Mouse (Mus musculus) heart, embryonic 13.5 days (tissue): ENCODE data around the gene Thumpd3. TPM values are rescaled to one million over a fixed set of nuclear protein-coding genes. Genes with fewer than 3 reads are reported as not detected.
A peak's percentile ranks its signal among the peaks of the same experiment; 100 is the strongest.

ENCODE experiments used
- ATAC-seq: fragments of 200-750 bp; cut with Nextera tagmentation; 2 replicates; pipeline ENCODE4 v1.8.0; 2017; ENCODE audit warnings: moderate TSS enrichment; ENCODE audit not compliant: insufficient number of reproducible peaks, low FRiP score, low TSS enrichment; ENCODE audit errors: extremely low read depth
- H3K27ac ChIP-seq: fragments of 300-500 bp; sonication (generic); replicated peaks from 2 replicates; pipeline ENCODE4 v1.5.1; 2015; ENCODE audit warnings: moderate library complexity, mild to moderate bottlenecking, inconsistent platforms
- H3K27me3 ChIP-seq: fragments of 300-500 bp; sonication (generic); replicated peaks from 2 replicates; pipeline ENCODE4 v1.6.1; 2015; ENCODE audit warnings: mild to moderate bottlenecking, inconsistent platforms
- H3K36me3 ChIP-seq: fragments of 300-500 bp; sonication (generic); 2 replicates; pipeline ENCODE4 v1.6.1; 2015; ENCODE audit warnings: mild to moderate bottlenecking, inconsistent platforms
- H3K4me1 ChIP-seq: fragments of 300-500 bp; sonication (generic); 2 replicates; pipeline ENCODE4 v1.6.1; 2015; ENCODE audit warnings: inconsistent platforms
- H3K4me2 ChIP-seq: fragments of 300-500 bp; sonication (generic); 2 replicates; pipeline ENCODE4 v1.6.1; 2015; ENCODE audit warnings: inconsistent platforms, mild to moderate bottlenecking, moderate library complexity
- H3K4me3 ChIP-seq: fragments of 300-500 bp; sonication (generic); 2 replicates; pipeline ENCODE4 v1.5.1; 2015; ENCODE audit warnings: moderate library complexity, mild to moderate bottlenecking, inconsistent platforms
- H3K9ac ChIP-seq: fragments of 300-500 bp; sonication (generic); 2 replicates; pipeline ENCODE4 v1.6.1; 2015; ENCODE audit warnings: inconsistent platforms, mild to moderate bottlenecking, moderate library complexity
- H3K9me3 ChIP-seq: fragments of 300-500 bp; sonication (generic); 2 replicates; pipeline ENCODE4 v1.6.1; 2016; ENCODE audit warnings: inconsistent platforms
- WGBS: fragments of 180-500 bp; shearing (Covaris S2); methylation state at CpG from one replicate; pipeline ENCODE4 v1.1.7; 2015; ENCODE audit warnings: mixed read lengths; 5-methylcytosine and 5-hydroxymethylcytosine counted together
- polyA plus RNA-seq: library from polyadenylated mRNA; unstranded; fragments of >200 nt; fragmentation: Nextera tagmentation; extraction: Ambion mirVana; gene quantifications from 2 replicates; pipeline ENCODE4 v1.2.1, GENCODE M21; 2015

Gene Thumpd3
- polyA plus RNA-seq, result 32.2 and 34.9 TPM in 2 replicates

GRCm38 (mm10) chr6:113046041-113046975 lies at the start of gene Thumpd3:
Gene Thumpd3, plus strand, starts transcription at chr6:113046225.
- peaks cover 21% of the 10 kb centered on the region for H3K4me1 ChIP-seq
- ATAC-seq, result peak; percentile 99
- peak within 1 kb of the TSS; percentile 96 for H3K4me2 ChIP-seq
- H3K36me3 ChIP-seq, result peaks cover 29% of the 10 kb centered on the region
- peak within 1 kb of the TSS; percentile 93 for H3K9ac ChIP-seq
- H3K27ac ChIP-seq, result peak within 1 kb of the TSS; percentile 94
- H3K27me3 ChIP-seq, result no peaks in the 10 kb centered on the region
- H3K4me3 ChIP-seq, result peak within 1 kb of the TSS; percentile 88
- WGBS, result 1% methylated on average over 59 of the region's 59 CpGs
- no peaks in the 10 kb centered on the region for H3K9me3 ChIP-seq

GRCm38 (mm10) chr6:112999199-112999598 lies 46.8 kb upstream of the Thumpd3 start:
- Histone ChIP-seq H3K9ac (no peak overlapping the region), H3K4me2 (no peak overlapping the region), H3K27me3 (peaks cover 22% of the 10 kb centered on the region; the same call in 1 of the 2 replicates), H3K4me1 (no peaks in the 10 kb centered on the region), H3K4me3 (no peak overlapping the region), H3K9me3 (no peaks in the 10 kb centered on the region), H3K36me3 (no peaks in the 10 kb centered on the region), H3K27ac (no peak overlapping the region)
- WGBS, result 23% methylated on average over 2 of the region's 2 CpGs
- no peak for ATAC-seq

GRCm38 (mm10) chr6:113000666-113001287 lies 45.2 kb upstream of the Thumpd3 start:
- H3K9ac ChIP-seq, result peak overlapping the region; percentile 69
- H3K27ac ChIP-seq, result no peak overlapping the region
- H3K4me2 ChIP-seq, result peak overlapping the region; percentile 54
- no peaks in the 10 kb centered on the region for H3K4me1 ChIP-seq
- no peak; the same call in 1 of the 2 replicates for ATAC-seq
- WGBS, result 37% methylated on average over 11 of the region's 11 CpGs
- peaks cover 22% of the 10 kb centered on the region; the same call in 1 of the 2 replicates for H3K27me3 ChIP-seq
- no peaks in the 10 kb centered on the region for H3K9me3 ChIP-seq
- no peak overlapping the region for H3K4me3 ChIP-seq
- H3K36me3 ChIP-seq, result no peaks in the 10 kb centered on the region

- Histone ChIP-seq H3K4me1 (no peaks in the 10 kb centered on the region), H3K36me3 (no peaks in the 10 kb centered on the region), H3K27ac (no peak overlapping the region), H3K27me3 (peaks cover 22% of the 10 kb centered on the region; the same call in 1 of the 2 replicates), H3K4me2 (no peak overlapping the region), H3K9ac (no peak overlapping the region), H3K4me3 (no peak overlapping the region), H3K9me3 (no peaks in the 10 kb centered on the region)
- ATAC-seq, result no peak
- 63% methylated on average over 12 of the region's 12 CpGs for WGBS
These were observed 44.3 kb upstream of the Thumpd3 start for GRCm38 (mm10) chr6:113001719-113002118.

GRCm38 (mm10) chr6:113003313-113004111 lies 42.5 kb upstream of the Thumpd3 start:
- Histone ChIP-seq H3K36me3 (no peaks in the 10 kb centered on the region), H3K4me1 (no peaks in the 10 kb centered on the region), H3K9me3 (peaks cover 5% of the 10 kb centered on the region; the same call in 1 of the 2 replicates), H3K9ac (no peak overlapping the region), H3K4me2 (no peak overlapping the region), H3K27me3 (peaks cover 16% of the 10 kb centered on the region; the same call in 1 of the 2 replicates), H3K27ac (no peak overlapping the region), H3K4me3 (no peak overlapping the region)
- ATAC-seq, result no peak
- WGBS, result 81% methylated on average over 10 of the region's 10 CpGs

GRCm38 (mm10) chr6:113006833-113007232 lies 39.2 kb upstream of the Thumpd3 start:
- Histone ChIP-seq H3K27ac (no peak overlapping the region), H3K4me3 (no peak overlapping the region), H3K4me2 (no peak overlapping the region), H3K9ac (no peak overlapping the region), H3K36me3 (no peaks in the 10 kb centered on the region), H3K27me3 (peaks cover 6% of the 10 kb centered on the region; the same call in 1 of the 2 replicates), H3K4me1 (no peaks in the 10 kb centered on the region), H3K9me3 (peaks cover 5% of the 10 kb centered on the region; the same call in 1 of the 2 replicates)
- 56% methylated on average over 2 of the region's 2 CpGs for WGBS
- ATAC-seq, result no peak

GRCm38 (mm10) chr6:113011886-113012285 lies 34.1 kb upstream of the Thumpd3 start:
- Histone ChIP-seq H3K9me3 (peaks cover 5% of the 10 kb centered on the region; the same call in 1 of the 2 replicates), H3K4me2 (no peak overlapping the region), H3K36me3 (no peaks in the 10 kb centered on the region), H3K9ac (no peak overlapping the region), H3K4me1 (peaks cover 6% of the 10 kb centered on the region; the same call in 1 of the 2 replicates), H3K27ac (peak overlapping the region; percentile 69), H3K4me3 (no peak overlapping the region), H3K27me3 (no peaks in the 10 kb centered on the region)
- 56% methylated on average over 2 of the region's 2 CpGs for WGBS
- ATAC-seq, result no peak

GRCm38 (mm10) chr6:113012495-113012941 lies 33.5 kb upstream of the Thumpd3 start:
- H3K27ac ChIP-seq, result peak overlapping the region; percentile 69
- ATAC-seq, result no peak
- H3K4me2 ChIP-seq, result peak overlapping the region; percentile 18; the same call in 1 of the 2 replicates
- no peaks in the 10 kb centered on the region for H3K27me3 ChIP-seq
- H3K9ac ChIP-seq, result no peak overlapping the region
- no peaks in the 10 kb centered on the region for H3K36me3 ChIP-seq
- H3K9me3 ChIP-seq, result peaks cover 4% of the 10 kb centered on the region; the same call in 1 of the 2 replicates
- 48% methylated on average over 6 of the region's 6 CpGs for WGBS
- H3K4me3 ChIP-seq, result no peak overlapping the region
- H3K4me1 ChIP-seq, result peaks cover 6% of the 10 kb centered on the region; the same call in 1 of the 2 replicates

GRCm38 (mm10) chr6:113013550-113013949 lies 32.5 kb upstream of the Thumpd3 start:
- no peak for ATAC-seq
- Histone ChIP-seq H3K36me3 (no peaks in the 10 kb centered on the region), H3K9ac (no peak overlapping the region), H3K27me3 (no peaks in the 10 kb centered on the region), H3K4me1 (peaks cover 6% of the 10 kb centered on the region; the same call in 1 of the 2 replicates), H3K9me3 (no peaks in the 10 kb centered on the region), H3K4me2 (no peak overlapping the region), H3K27ac (no peak overlapping the region; the same call in 1 of the 2 replicates), H3K4me3 (no peak overlapping the region)
- 68% methylated on average over 4 of the region's 4 CpGs for WGBS

- H3K9ac ChIP-seq, result no peak overlapping the region
- H3K4me3 ChIP-seq, result no peak overlapping the region
- peak overlapping the region; percentile 13 for H3K4me2 ChIP-seq
- no peaks in the 10 kb centered on the region for H3K27me3 ChIP-seq
- peaks cover 6% of the 10 kb centered on the region; the same call in 1 of the 2 replicates for H3K4me1 ChIP-seq
- no peaks in the 10 kb centered on the region for H3K9me3 ChIP-seq
- WGBS, result 40% methylated on average over 12 of the region's 12 CpGs
- H3K27ac ChIP-seq, result no peak overlapping the region
- no peak for ATAC-seq
- no peaks in the 10 kb centered on the region for H3K36me3 ChIP-seq
These were observed 28.5 kb upstream of the Thumpd3 start for GRCm38 (mm10) chr6:113017500-113018047.
